Mouse (Mus musculus): ENCODE data around the gene Tmf1. TPM values are rescaled to one million over a fixed set of nuclear protein-coding genes. Genes with fewer than 3 reads are reported as not detected.

Tmf1 gene
- polyA plus RNA-seq, 3 experiments from 2014 or later: 44.3 to 55.2 (median 54.8) TPM

DNA sequence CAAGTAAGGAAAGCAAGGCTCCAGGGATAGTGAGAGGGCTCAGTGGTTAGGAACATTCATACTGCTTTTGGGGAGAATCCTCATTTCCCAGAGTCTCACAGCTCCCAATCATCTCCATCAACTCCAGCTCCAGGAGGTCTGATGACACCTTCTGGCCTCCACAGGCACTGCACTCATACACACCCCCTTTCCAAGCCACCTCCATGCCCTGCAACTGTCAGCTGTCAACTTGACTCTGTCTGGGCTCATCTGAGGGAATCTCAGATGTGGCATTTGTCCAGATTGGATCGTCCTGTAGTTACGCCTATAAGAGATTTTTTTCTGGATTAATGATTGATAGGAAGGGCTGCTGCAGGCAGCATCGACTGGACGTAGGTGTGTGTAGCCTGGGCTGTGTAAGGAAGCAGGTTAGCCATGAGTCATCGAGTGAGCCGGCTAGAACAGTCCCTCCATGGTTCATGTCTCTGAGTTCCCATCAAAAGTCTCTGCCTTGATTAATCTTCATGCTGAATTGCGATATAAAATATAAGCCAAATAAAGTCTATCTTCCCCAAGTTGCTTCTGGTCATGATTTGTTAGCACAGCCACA is 74.6 kb downstream of the Tmf1 start:
- ATAC-seq: no peak

Other genes starting within 250 kb of the Tmf1 start
- not detected for gene Fam19a4, start 118.7 kb downstream of the Tmf1 start, polyA plus RNA-seq (2017; shearing (Covaris generic))
- 10 to 100 TPM in 1 of 3 experiments, 1 to 10 TPM in 2; 5.9 to 12.2 (median 6.9) TPM for gene Eogt, start 29.9 kb downstream of the Tmf1 start, polyA plus RNA-seq (2017; shearing (Covaris generic))
- 10 to 100 TPM; 31.7 to 53.1 (median 36.0) TPM for gene Uba3, start 26.5 kb upstream of the Tmf1 start, polyA plus RNA-seq (2017; shearing (Covaris generic))
- 100 to 1,000 TPM; 199 to 332 (median 237) TPM for gene Arl6ip5, start 31.6 kb upstream of the Tmf1 start, polyA plus RNA-seq (2017; shearing (Covaris generic))
- under 1 TPM in 2 of 3 experiments, not detected in 1; 0.15 to 0.16 TPM for gene Lmod3, start 73.6 kb upstream of the Tmf1 start, polyA plus RNA-seq (2017; shearing (Covaris generic))